Mouse (Mus musculus): ENCODE results near the gene Lhx5. TPM values are rescaled to one million over a fixed set of nuclear protein-coding genes. Genes with fewer than 3 reads are reported as not detected.

The Lhx5 gene
- polyA plus RNA-seq, 1 experiment, result 0.03 TPM

DNA sequence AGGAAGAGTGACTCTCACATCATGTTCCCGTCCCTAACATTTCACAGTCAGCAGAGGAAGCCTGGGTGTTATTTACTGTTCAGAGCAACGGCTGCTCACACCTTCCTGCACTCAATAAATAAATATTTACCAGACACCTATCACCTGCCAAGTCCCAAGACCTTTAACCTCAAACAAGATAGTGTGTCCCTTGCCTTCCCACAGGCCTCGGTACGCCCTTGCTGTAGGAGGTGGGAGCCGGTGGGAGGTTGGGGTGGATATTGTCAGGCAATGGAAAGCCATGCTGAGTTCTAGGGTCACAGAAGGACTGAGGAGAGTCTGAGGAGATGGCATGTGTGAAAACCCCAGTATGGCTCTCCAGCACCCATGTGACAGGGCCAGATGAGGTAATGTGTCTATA, 36.8 kb downstream of the Lhx5 start:
- H3K4me3 ChIP-seq (ENCODE audit: control insufficient read depth, insufficient read depth, low read length), result no peak overlapping the region
- DNase-seq, result no peak
- no peak for TF ChIP-seq POLR2A (IDR thresholded peaks at IDR 0.05; ENCODE audit: control insufficient read depth, extremely low read depth, insufficient read depth, low read length, poor library complexity)
- no peak for TF ChIP-seq CTCF (IDR thresholded peaks at IDR 0.05; ENCODE audit: borderline replicate concordance, control insufficient read depth, extremely low read depth, insufficient read depth, low read length, poor library complexity)
- no peaks in the 10 kb centered on the region for H3K4me1 ChIP-seq (replicated peaks; ENCODE audit: control insufficient read depth, insufficient read depth, low read length)
- 88% methylated on average over 5 of the region's 5 CpGs for WGBS
- H3K36me3 ChIP-seq (ENCODE audit: control insufficient read depth, insufficient read depth, low read length), result no peaks in the 10 kb centered on the region
- H3K27me3 ChIP-seq (ENCODE audit: control insufficient read depth, insufficient read depth, low read length), result no peaks in the 10 kb centered on the region
- H3K27ac ChIP-seq (ENCODE audit: control insufficient read depth, insufficient read depth, low read length), result no peak overlapping the region

DNA sequence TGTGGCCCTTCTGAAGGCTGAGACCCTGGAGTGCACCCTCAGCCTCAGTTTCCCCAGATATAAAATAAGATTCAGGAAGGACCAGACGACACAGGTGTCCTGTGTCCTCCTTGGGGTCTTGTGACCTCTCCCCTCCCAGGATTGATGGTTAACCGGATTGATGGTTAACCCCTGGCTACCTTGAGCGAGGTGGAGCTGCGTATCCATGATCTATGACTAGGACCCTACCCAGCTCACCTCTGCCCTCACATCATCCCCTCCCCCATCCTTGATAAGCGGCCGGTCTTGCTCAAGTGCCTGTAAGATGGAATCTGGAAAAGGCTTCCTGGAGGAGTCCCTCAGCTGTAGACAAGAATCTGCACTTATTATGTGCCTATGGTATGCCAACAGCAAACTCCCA, 37.3 kb downstream of the Lhx5 start:
- WGBS, result 91% methylated on average over 6 of the region's 6 CpGs
- DNase-seq, result no peak

DNA sequence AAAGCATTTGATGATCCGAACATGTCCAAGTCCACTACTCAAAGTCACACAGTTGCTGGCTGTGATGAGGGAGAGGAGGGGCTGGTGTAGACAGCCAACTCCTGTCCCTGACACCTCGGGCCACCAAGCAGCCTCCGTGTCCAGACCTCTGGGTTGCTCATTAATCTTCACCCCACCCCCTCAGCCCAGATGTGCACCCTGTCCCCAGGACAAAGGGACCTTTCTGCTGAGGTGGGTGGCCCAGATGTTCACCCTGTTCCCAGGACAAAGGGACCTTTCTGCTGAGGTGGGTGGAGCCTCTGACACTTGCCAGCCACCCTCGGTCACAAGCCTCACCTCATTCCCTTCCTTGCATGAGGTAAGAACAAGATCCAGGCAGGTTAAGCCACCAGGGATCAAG, 40.0 kb downstream of the Lhx5 start:
- Histone ChIP-seq H3K27ac (ENCODE audit: control insufficient read depth, insufficient read depth, low read length) (no peak overlapping the region), H3K36me3 (ENCODE audit: control insufficient read depth, insufficient read depth, low read length) (no peaks in the 10 kb centered on the region), H3K4me3 (ENCODE audit: control insufficient read depth, insufficient read depth, low read length) (no peak overlapping the region), H3K4me1 (replicated peaks; ENCODE audit: control insufficient read depth, insufficient read depth, low read length) (no peaks in the 10 kb centered on the region), H3K27me3 (ENCODE audit: control insufficient read depth, insufficient read depth, low read length) (no peaks in the 10 kb centered on the region)
- WGBS, result 72% methylated on average over 4 of the region's 4 CpGs
- DNase-seq, result no peak
- TF ChIP-seq POLR2A (IDR thresholded peaks at IDR 0.05; ENCODE audit: control insufficient read depth, extremely low read depth, insufficient read depth, low read length, poor library complexity), result no peak
- no peak for TF ChIP-seq CTCF (IDR thresholded peaks at IDR 0.05; ENCODE audit: borderline replicate concordance, control insufficient read depth, extremely low read depth, insufficient read depth, low read length, poor library complexity)

More for the DNA sequence above, 37.3 kb downstream of the Lhx5 start:
- Histone ChIP-seq H3K27me3 (ENCODE audit: control insufficient read depth, insufficient read depth, low read length) (no peaks in the 10 kb centered on the region), H3K4me3 (ENCODE audit: control insufficient read depth, insufficient read depth, low read length) (no peak overlapping the region), H3K36me3 (ENCODE audit: control insufficient read depth, insufficient read depth, low read length) (no peaks in the 10 kb centered on the region), H3K4me1 (replicated peaks; ENCODE audit: control insufficient read depth, insufficient read depth, low read length) (no peaks in the 10 kb centered on the region), H3K27ac (ENCODE audit: control insufficient read depth, insufficient read depth, low read length) (no peak overlapping the region)
- TF ChIP-seq POLR2A (IDR thresholded peaks at IDR 0.05; ENCODE audit: control insufficient read depth, extremely low read depth, insufficient read depth, low read length, poor library complexity) (no peak), CTCF (IDR thresholded peaks at IDR 0.05; ENCODE audit: borderline replicate concordance, control insufficient read depth, extremely low read depth, insufficient read depth, low read length, poor library complexity) (no peak)

- H3K36me3 ChIP-seq (ENCODE audit: control insufficient read depth, insufficient read depth, low read length), result no peaks in the 10 kb centered on the region
- TF ChIP-seq POLR2A (IDR thresholded peaks at IDR 0.05; ENCODE audit: control insufficient read depth, extremely low read depth, insufficient read depth, low read length, poor library complexity) (no peak), CTCF (IDR thresholded peaks at IDR 0.05; ENCODE audit: borderline replicate concordance, control insufficient read depth, extremely low read depth, insufficient read depth, low read length, poor library complexity) (no peak)
- H3K4me1 ChIP-seq (replicated peaks; ENCODE audit: control insufficient read depth, insufficient read depth, low read length), result no peaks in the 10 kb centered on the region
- no peak for DNase-seq
- H3K27ac ChIP-seq (ENCODE audit: control insufficient read depth, insufficient read depth, low read length), result no peak within 1 kb of the TSS
- H3K27me3 ChIP-seq (ENCODE audit: control insufficient read depth, insufficient read depth, low read length), result no peaks in the 10 kb centered on the region; the same call in 1 of the 2 replicates
- WGBS, result 87% methylated on average over 8 of the region's 8 CpGs
- H3K4me3 ChIP-seq (ENCODE audit: control insufficient read depth, insufficient read depth, low read length), result no peak within 1 kb of the TSS
Measured at GRCm38 (mm10) chr5:120472770-120473169, 41.3 kb downstream of the Lhx5 start, which contains the start of gene Sdsl. Gene Sdsl, minus strand, starts transcription at chr5:120472810.

DNA sequence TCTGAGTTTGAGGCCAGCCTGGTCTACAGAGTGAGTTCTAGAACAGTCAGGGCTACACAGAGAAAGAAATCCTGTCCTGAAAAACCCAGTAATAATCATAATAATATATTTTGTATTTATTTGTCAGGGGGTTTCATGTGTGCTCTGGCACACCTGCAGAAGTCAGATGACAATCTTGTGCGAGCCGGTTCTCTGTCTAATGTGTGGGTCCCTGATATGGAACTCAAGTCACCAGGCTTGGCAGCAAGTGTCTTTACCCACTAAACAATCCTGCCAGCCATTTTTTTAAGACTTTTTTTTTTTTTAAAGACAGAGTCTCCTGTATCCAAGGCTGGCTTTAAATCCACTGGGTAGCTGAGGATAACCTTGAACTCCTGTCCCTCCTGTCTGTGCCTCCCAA, 41.9 kb downstream of the Lhx5 start:
- Histone ChIP-seq H3K4me3 (ENCODE audit: control insufficient read depth, insufficient read depth, low read length) (no peak overlapping the region), H3K27ac (ENCODE audit: control insufficient read depth, insufficient read depth, low read length) (no peak overlapping the region), H3K4me1 (replicated peaks; ENCODE audit: control insufficient read depth, insufficient read depth, low read length) (no peaks in the 10 kb centered on the region), H3K36me3 (ENCODE audit: control insufficient read depth, insufficient read depth, low read length) (no peaks in the 10 kb centered on the region), H3K27me3 (ENCODE audit: control insufficient read depth, insufficient read depth, low read length) (no peaks in the 10 kb centered on the region; the same call in 1 of the 2 replicates)
- TF ChIP-seq POLR2A (IDR thresholded peaks at IDR 0.05; ENCODE audit: control insufficient read depth, extremely low read depth, insufficient read depth, low read length, poor library complexity) (no peak), CTCF (IDR thresholded peaks at IDR 0.05; ENCODE audit: borderline replicate concordance, control insufficient read depth, extremely low read depth, insufficient read depth, low read length, poor library complexity) (no peak)
- no peak for DNase-seq
- 82% methylated on average over 2 of the region's 2 CpGs for WGBS

GRCm38 (mm10) chr5:120475861-120476260, 44.4 kb downstream of the Lhx5 start:
- H3K27ac ChIP-seq (ENCODE audit: control insufficient read depth, insufficient read depth, low read length), result no peak overlapping the region
- 79% methylated on average over 8 of the region's 8 CpGs for WGBS

DNA sequence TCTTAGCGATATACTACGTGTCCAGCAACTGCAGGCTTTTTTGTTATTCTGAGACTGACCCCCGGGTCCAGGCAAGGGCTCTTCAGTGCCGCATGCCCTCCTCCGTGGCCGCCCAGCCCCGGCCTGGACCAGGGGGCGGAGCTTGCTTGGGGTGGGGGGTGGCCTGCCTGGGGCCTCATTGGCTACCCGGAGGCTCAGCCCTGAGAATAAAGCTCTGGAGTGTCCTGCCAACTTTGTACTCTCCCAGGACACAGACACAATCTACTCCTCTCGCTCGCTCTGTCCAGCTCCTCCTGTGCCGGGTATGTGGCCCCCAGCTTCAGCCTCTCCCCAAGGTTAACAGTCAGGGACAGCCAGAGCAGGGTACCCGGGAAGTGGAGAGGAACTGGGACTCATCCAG, 44.8 kb downstream of the Lhx5 start, which contains the start of gene Sds:
Gene Sds, plus strand, starts transcription at position 231 of the 400 bp plus-strand sequence.
- 42% methylated on average over 13 of the region's 13 CpGs for WGBS
- Histone ChIP-seq H3K4me1 (replicated peaks; ENCODE audit: control insufficient read depth, insufficient read depth, low read length) (no peaks in the 10 kb centered on the region), H3K36me3 (ENCODE audit: control insufficient read depth, insufficient read depth, low read length) (no peaks in the 10 kb centered on the region), H3K27me3 (ENCODE audit: control insufficient read depth, insufficient read depth, low read length) (no peaks in the 10 kb centered on the region; the same call in 1 of the 2 replicates), H3K27ac (ENCODE audit: control insufficient read depth, insufficient read depth, low read length) (no peak within 1 kb of the TSS), H3K4me3 (ENCODE audit: control insufficient read depth, insufficient read depth, low read length) (no peak within 1 kb of the TSS)
- TF ChIP-seq POLR2A (IDR thresholded peaks at IDR 0.05; ENCODE audit: control insufficient read depth, extremely low read depth, insufficient read depth, low read length, poor library complexity) (no peak), CTCF (IDR thresholded peaks at IDR 0.05; ENCODE audit: borderline replicate concordance, control insufficient read depth, extremely low read depth, insufficient read depth, low read length, poor library complexity) (no peak)
- DNase-seq, result no peak

More at GRCm38 (mm10) chr5:120475861-120476260, 44.4 kb downstream of the Lhx5 start:
- TF ChIP-seq POLR2A (IDR thresholded peaks at IDR 0.05; ENCODE audit: control insufficient read depth, extremely low read depth, insufficient read depth, low read length, poor library complexity), result no peak
- no peak for TF ChIP-seq CTCF (IDR thresholded peaks at IDR 0.05; ENCODE audit: borderline replicate concordance, control insufficient read depth, extremely low read depth, insufficient read depth, low read length, poor library complexity)
- Histone ChIP-seq H3K4me1 (replicated peaks; ENCODE audit: control insufficient read depth, insufficient read depth, low read length) (no peaks in the 10 kb centered on the region), H3K4me3 (ENCODE audit: control insufficient read depth, insufficient read depth, low read length) (no peak overlapping the region), H3K27me3 (ENCODE audit: control insufficient read depth, insufficient read depth, low read length) (no peaks in the 10 kb centered on the region; the same call in 1 of the 2 replicates), H3K36me3 (ENCODE audit: control insufficient read depth, insufficient read depth, low read length) (no peaks in the 10 kb centered on the region)
- no peak for DNase-seq

Data from thymus, adult 2 months (tissue).